Mouse (Mus musculus) myocyte (in vitro differentiated cells): ENCODE data around the gene Tada3. TPM values are rescaled to one million over a fixed set of nuclear protein-coding genes. Genes with fewer than 3 reads are reported as not detected.

ENCODE experiments used
- H3K27me3 ChIP-seq: one replicate; pipeline ENCODE4 v1.6.1; 2011; ENCODE audit not compliant: control insufficient read depth, insufficient read depth, insufficient read length
- H3K36me3 ChIP-seq: one replicate; pipeline ENCODE4 v1.6.1; 2011; ENCODE audit not compliant: control insufficient read depth, insufficient read depth
- H3K4me2 ChIP-seq: one replicate; pipeline ENCODE4 v1.6.1; 2011; ENCODE audit warnings: low read depth, control low read depth
- H3K4me3 ChIP-seq: one replicate; pipeline ENCODE4 v1.5.1; 2011; ENCODE audit warnings: mild to moderate bottlenecking, control low read depth, moderate library complexity
- H3K79me2 ChIP-seq: one replicate; pipeline ENCODE4 v1.6.1; 2011; ENCODE audit not compliant: control insufficient read depth, insufficient read depth
- H3ac ChIP-seq: one replicate; pipeline ENCODE4 v1.6.1; 2011; ENCODE audit not compliant: control insufficient read depth, insufficient read length
- CEBPB ChIP-seq: IDR thresholded peaks from 2 replicates; pipeline ENCODE4 v1.6.1; 2011; ENCODE audit warnings: mild to moderate bottlenecking, moderate library complexity; ENCODE audit not compliant: poor library complexity, insufficient read depth, severe bottlenecking
- E2F4 ChIP-seq: IDR thresholded peaks from one replicate; pipeline ENCODE4 v1.6.1; 2011; ENCODE audit warnings: mild to moderate bottlenecking, control low read depth, moderate library complexity; ENCODE audit not compliant: insufficient read depth
- MAX ChIP-seq: IDR thresholded peaks from one replicate; pipeline ENCODE4 v1.6.1; 2011; ENCODE audit warnings: low read depth, mild to moderate bottlenecking, control low read depth
- MYOD1 ChIP-seq, 3 experiments: IDR thresholded peaks; one replicate each; pipeline ENCODE4 v1.6.1; 2011; ENCODE audit warnings: control low read depth in 2 of 3, low read depth in 2 of 3, mild to moderate bottlenecking in 2 of 3, moderate library complexity in 1 of 3; ENCODE audit not compliant: insufficient read length in 2 of 3, control insufficient read depth in 1 of 3
- MYOG ChIP-seq, 3 experiments: IDR thresholded peaks; one replicate each; pipeline ENCODE4 v1.6.1; 2011; ENCODE audit warnings: control low read depth in 2 of 3, low read depth in 2 of 3, mild to moderate bottlenecking in 2 of 3; ENCODE audit not compliant: insufficient read length in 2 of 3, control insufficient read depth in 1 of 3, insufficient read depth in 1 of 3
- POLR2A ChIP-seq: IDR thresholded peaks from one replicate; pipeline ENCODE4 v1.6.1; 2011; ENCODE audit warnings: low read depth, mild to moderate bottlenecking, control low read depth, moderate library complexity; ENCODE audit not compliant: insufficient read length
- POLR2AphosphoS2 ChIP-seq: IDR thresholded peaks from one replicate; pipeline ENCODE4 v1.6.1; 2011; ENCODE audit warnings: low read depth, control low read depth; ENCODE audit not compliant: insufficient read length
- REST ChIP-seq: IDR thresholded peaks from one replicate; pipeline ENCODE4 v1.6.1; 2011; ENCODE audit warnings: mild to moderate bottlenecking, control low read depth, moderate library complexity; ENCODE audit not compliant: insufficient read depth, insufficient read length
- SRF ChIP-seq: IDR thresholded peaks from one replicate; pipeline ENCODE4 v1.6.1; 2011; ENCODE audit warnings: low read depth; ENCODE audit not compliant: control insufficient read depth, insufficient read length
- TCF12 ChIP-seq: IDR thresholded peaks from one replicate; pipeline ENCODE4 v1.6.1; 2011; ENCODE audit warnings: mild to moderate bottlenecking, control low read depth; ENCODE audit not compliant: poor library complexity, insufficient read depth, severe bottlenecking
- TCF3 ChIP-seq: IDR thresholded peaks from one replicate; pipeline ENCODE4 v1.6.1; 2011; ENCODE audit warnings: low read depth, control low read depth; ENCODE audit not compliant: insufficient read length
- USF1 ChIP-seq: IDR thresholded peaks from one replicate; pipeline ENCODE4 v1.6.1; 2011; ENCODE audit warnings: low read depth, mild to moderate bottlenecking, control low read depth, moderate library complexity
- polyA plus RNA-seq: library from polyadenylated mRNA; unstranded; fragments of >200 nt; fragmentation: generic; extraction: Trizol; gene quantifications from one replicate; pipeline ENCODE4 v1.2.1, GENCODE M21; 2012; ENCODE audit warnings: missing spikeins

Gene Tada3
- polyA plus RNA-seq, 1 experiment: 32.1 TPM

DNA sequence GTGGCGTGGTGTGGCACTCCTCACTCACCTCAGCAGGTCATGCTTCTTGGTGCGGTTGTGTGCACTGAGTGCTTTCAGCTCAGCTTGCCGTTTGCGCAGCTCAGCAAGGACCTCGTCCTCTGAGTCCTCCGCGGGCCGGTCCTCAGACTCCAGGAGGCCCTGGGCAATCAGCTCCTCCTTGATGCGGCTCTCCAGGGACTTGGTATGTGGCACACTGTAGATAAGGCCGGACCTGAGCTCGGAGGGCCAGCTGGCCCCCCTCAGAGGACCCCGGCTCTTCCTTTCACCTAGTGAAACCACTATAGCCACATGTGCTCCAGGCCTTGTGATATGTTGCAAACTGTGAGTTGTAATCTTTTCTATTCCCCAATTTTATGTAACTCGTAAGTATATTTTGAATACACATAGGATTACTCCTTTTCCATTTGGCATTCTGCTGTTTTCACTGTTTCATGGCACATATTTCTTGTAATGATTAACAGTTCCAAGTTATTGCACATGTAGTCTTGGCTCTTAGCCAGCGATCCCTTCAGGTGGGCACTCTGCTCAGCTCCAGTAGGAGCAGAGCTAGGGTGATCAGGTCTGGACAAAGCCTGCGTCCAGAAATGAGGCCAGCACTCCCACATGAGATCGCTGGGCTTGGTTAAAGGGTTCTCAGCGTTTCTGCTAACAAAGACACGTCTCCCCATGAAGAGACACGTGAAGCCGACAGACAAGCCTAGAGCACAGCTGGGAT is 7.3 kb downstream of the Tada3 start:
- H3K36me3 ChIP-seq: peaks cover 18% of the 10 kb centered on the region
- TF ChIP-seq REST (no peak), MYOD1 (IDR thresholded peaks at IDR 0.05; ENCODE audit: control insufficient read depth in 1 of 3, insufficient read length in 2 of 3, low read depth in 2 of 3) (no peak), MAX (no peak), TCF3 (no peak), USF1 (no peak), SRF (no peak), MYOG (IDR thresholded peaks at IDR 0.05; ENCODE audit: control insufficient read depth in 1 of 3, insufficient read depth in 1 of 3, insufficient read length in 2 of 3, low read depth in 2 of 3) (no peak), POLR2AphosphoS2 (no peak), POLR2A (no peak), CEBPB (no peak), E2F4 (no peak), TCF12 (no peak)
- H3K27me3 ChIP-seq: no peaks in the 10 kb centered on the region
- H3ac ChIP-seq: no peak overlapping the region
- H3K4me3 ChIP-seq: no peak overlapping the region
- no peak overlapping the region for H3K4me2 ChIP-seq
- H3K79me2 ChIP-seq: no peaks in the 10 kb centered on the region

DNA sequence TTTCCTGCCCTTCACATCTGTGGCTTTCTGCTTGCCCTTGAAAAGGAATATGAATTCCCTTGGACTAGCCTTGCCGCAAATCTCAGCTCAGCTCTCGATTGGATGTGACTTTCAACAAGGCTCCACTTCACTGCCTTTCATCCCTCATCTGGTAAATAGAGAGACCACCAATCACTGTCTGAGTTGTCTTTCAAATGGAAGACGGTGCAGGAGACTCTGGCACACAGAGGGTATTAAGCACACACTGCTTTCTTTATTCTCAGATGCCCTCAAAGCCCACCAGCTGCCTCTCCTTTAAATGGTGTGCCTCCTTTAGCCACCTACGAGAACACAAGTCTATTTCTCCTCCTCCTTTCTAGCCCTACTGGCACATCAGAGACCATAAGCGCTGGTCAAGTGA is 9.1 kb downstream of the Tada3 start:
- H3K27me3 ChIP-seq: no peaks in the 10 kb centered on the region
- no peak overlapping the region for H3ac ChIP-seq
- H3K36me3 ChIP-seq: peaks cover 18% of the 10 kb centered on the region
- no peak overlapping the region for H3K4me3 ChIP-seq
- no peak for TF ChIP-seq TCF12
- TF ChIP-seq POLR2AphosphoS2: no peak
- no peak for TF ChIP-seq MYOG (IDR thresholded peaks at IDR 0.05; ENCODE audit: control insufficient read depth in 1 of 3, insufficient read depth in 1 of 3, insufficient read length in 2 of 3, low read depth in 2 of 3)
- no peak for TF ChIP-seq MYOD1 (IDR thresholded peaks at IDR 0.05; ENCODE audit: control insufficient read depth in 1 of 3, insufficient read length in 2 of 3, low read depth in 2 of 3)
- no peak for TF ChIP-seq REST
- no peak for TF ChIP-seq TCF3
- TF ChIP-seq E2F4: no peak
- no peak for TF ChIP-seq USF1
- no peak for TF ChIP-seq MAX
- no peak for TF ChIP-seq POLR2A
- TF ChIP-seq CEBPB: no peak
- TF ChIP-seq SRF: no peak
- no peak overlapping the region for H3K4me2 ChIP-seq
- H3K79me2 ChIP-seq: no peaks in the 10 kb centered on the region

DNA sequence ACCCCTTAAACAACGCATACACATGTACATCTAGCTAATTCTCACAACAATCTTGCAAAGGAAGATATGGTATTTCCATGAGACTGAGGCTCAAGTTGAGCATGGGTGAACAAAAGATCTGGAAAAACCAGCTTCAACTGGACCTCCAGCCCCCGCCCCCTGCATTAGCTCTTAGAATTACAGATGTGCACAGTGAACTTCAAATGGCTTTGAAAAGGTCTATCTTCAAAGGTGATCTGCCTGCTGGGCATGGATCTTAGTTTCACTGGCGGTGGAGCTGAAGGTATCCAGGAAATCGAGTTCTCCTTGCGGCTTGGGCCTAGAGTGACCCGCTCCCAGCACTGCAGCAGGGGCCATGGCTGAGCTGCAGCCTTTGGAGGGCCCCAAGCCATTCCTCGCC is 9.6 kb downstream of the Tada3 start:
- H3K4me3 ChIP-seq: no peak overlapping the region
- H3K36me3 ChIP-seq: peaks cover 18% of the 10 kb centered on the region
- H3K27me3 ChIP-seq: no peaks in the 10 kb centered on the region
- H3K79me2 ChIP-seq: no peaks in the 10 kb centered on the region
- TF ChIP-seq TCF12 (no peak), MYOD1 (IDR thresholded peaks at IDR 0.05; ENCODE audit: control insufficient read depth in 1 of 3, insufficient read length in 2 of 3, low read depth in 2 of 3) (no peak), REST (no peak), POLR2A (no peak), TCF3 (no peak), MYOG (IDR thresholded peaks at IDR 0.05; ENCODE audit: control insufficient read depth in 1 of 3, insufficient read depth in 1 of 3, insufficient read length in 2 of 3, low read depth in 2 of 3) (no peak)
- no peak overlapping the region for H3K4me2 ChIP-seq
- no peak overlapping the region for H3ac ChIP-seq

DNA sequence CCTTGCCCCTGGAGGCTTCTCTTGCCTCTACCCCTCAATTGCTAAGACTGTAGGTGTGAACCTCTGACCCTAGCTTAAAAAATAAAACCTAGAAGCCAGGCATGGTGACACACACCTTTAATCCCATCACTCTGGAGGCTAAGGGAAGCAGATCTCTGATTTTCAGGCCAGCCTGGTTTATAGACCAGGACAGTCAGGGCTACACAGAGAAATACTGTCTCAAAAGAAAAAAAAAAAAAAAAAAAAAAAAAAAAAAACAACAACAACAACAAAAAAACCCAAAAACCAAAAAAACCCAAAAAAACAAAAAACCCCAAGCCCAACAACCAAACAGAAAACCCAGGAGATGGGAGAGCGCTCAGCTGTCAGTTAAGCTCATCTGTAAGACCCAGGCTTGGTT is 10.1 kb downstream of the Tada3 start:
- H3K4me3 ChIP-seq: no peak overlapping the region
- TF ChIP-seq POLR2A (no peak), MYOG (IDR thresholded peaks at IDR 0.05; ENCODE audit: control insufficient read depth in 1 of 3, insufficient read depth in 1 of 3, insufficient read length in 2 of 3, low read depth in 2 of 3) (no peak), MAX (no peak), REST (no peak), E2F4 (no peak), POLR2AphosphoS2 (no peak), USF1 (no peak), SRF (no peak), CEBPB (no peak), MYOD1 (IDR thresholded peaks at IDR 0.05; ENCODE audit: control insufficient read depth in 1 of 3, insufficient read length in 2 of 3, low read depth in 2 of 3) (no peak), TCF3 (no peak), TCF12 (no peak)
- no peaks in the 10 kb centered on the region for H3K79me2 ChIP-seq
- H3K27me3 ChIP-seq: no peaks in the 10 kb centered on the region
- H3K4me2 ChIP-seq: no peak overlapping the region
- no peak overlapping the region for H3ac ChIP-seq
- peaks cover 18% of the 10 kb centered on the region for H3K36me3 ChIP-seq

DNA sequence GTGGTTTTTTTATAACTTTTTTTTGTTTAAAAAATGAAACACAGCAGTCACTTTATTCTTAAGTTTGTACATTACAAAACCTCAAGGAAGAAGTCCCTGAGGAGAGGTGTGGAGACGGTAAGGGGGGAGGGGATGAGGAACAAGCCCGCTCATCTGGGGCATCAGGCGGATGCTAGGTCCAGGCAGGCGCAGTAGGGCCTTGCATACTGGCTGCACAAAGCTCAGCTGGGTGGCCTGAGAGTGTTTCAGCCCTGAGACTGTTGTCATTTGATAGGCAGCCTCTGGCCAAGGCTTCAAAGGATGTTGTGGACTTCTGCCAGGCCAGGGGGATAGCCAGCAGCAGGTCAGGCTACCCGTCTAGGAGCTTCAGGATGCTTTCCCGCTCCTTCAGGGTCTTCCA is 11.0 kb downstream of the Tada3 start:
- peaks cover 18% of the 10 kb centered on the region for H3K36me3 ChIP-seq
- TF ChIP-seq TCF12 (no peak), REST (no peak), TCF3 (no peak), CEBPB (no peak)
- no peak overlapping the region for H3K4me3 ChIP-seq
- H3K79me2 ChIP-seq: no peaks in the 10 kb centered on the region
- no peak overlapping the region for H3K4me2 ChIP-seq
- no peaks in the 10 kb centered on the region for H3K27me3 ChIP-seq
- no peak overlapping the region for H3ac ChIP-seq
